8 mouse cellular contexts compared by ENCODE assay signal in genomic region chr19:3684957-3685580, GRCm38 (mm10). TPM values are rescaled to one million over a fixed set of nuclear protein-coding genes. Genes with fewer than 3 reads are reported as not detected.
DNase-seq lines count a peak whose midpoint lies in the region; ATAC-seq lines count a peak whose summit lies in the region.

No protein-coding gene starts in this region.

- peak overlapping the region; percentile 83 for H3K27ac ChIP-seq in kidney, embryonic 14.5 days (ENCODE audit: low read depth, low read length)
- H3K27ac ChIP-seq in embryonic facial prominence, embryonic 13.5 days = peak overlapping the region; percentile 92
- H3K27ac ChIP-seq in intestine, embryonic 16.5 days (ENCODE audit: low read length) = peak overlapping the region; percentile 90
- H3K27ac ChIP-seq in midbrain, embryonic 15.5 days = no peak overlapping the region

- WGBS in kidney, embryonic 14.5 days = 2% methylated on average over 11 of the region's 11 CpGs
- 2% methylated on average over 11 of the region's 11 CpGs for WGBS in embryonic facial prominence, embryonic 13.5 days
- WGBS in intestine, embryonic 16.5 days = 4% methylated on average over 11 of the region's 11 CpGs
- WGBS in midbrain, embryonic 15.5 days = 14% methylated on average over 11 of the region's 11 CpGs

- peak overlapping the region; percentile 98 for H3K4me3 ChIP-seq in kidney, embryonic 14.5 days (ENCODE audit: low read length)
- H3K4me3 ChIP-seq in embryonic facial prominence, embryonic 13.5 days = peak overlapping the region; percentile 96
- peak overlapping the region; percentile 96 for H3K4me3 ChIP-seq in intestine, embryonic 16.5 days (ENCODE audit: low read length)
- peak overlapping the region; percentile 64 for H3K4me3 ChIP-seq in midbrain, embryonic 15.5 days

- no peaks in the 10 kb centered on the region for H3K9me3 ChIP-seq in kidney, embryonic 14.5 days (ENCODE audit: control insufficient read depth, low read length)
- no peaks in the 10 kb centered on the region for H3K9me3 ChIP-seq in embryonic facial prominence, embryonic 13.5 days
- 0 out of 2 replicates have a peak, but pooled peaks cover 2% of the 10 kb centered on the region for H3K9me3 ChIP-seq in intestine, embryonic 16.5 days (ENCODE audit: control insufficient read depth, low read length)
- H3K9me3 ChIP-seq in midbrain, embryonic 15.5 days = no peaks in the 10 kb centered on the region

- peaks cover 54% of the 10 kb centered on the region for H3K4me1 ChIP-seq in kidney, embryonic 14.5 days (ENCODE audit: control insufficient read depth, insufficient read depth, low read length)
- peaks cover 65% of the 10 kb centered on the region for H3K4me1 ChIP-seq in embryonic facial prominence, embryonic 13.5 days
- peaks cover 55% of the 10 kb centered on the region for H3K4me1 ChIP-seq in intestine, embryonic 16.5 days (ENCODE audit: control insufficient read depth, insufficient read depth, low read length)
- H3K4me1 ChIP-seq in midbrain, embryonic 15.5 days = peaks cover 32% of the 10 kb centered on the region

- no peak for DNase-seq in kidney, postnatal 25 days
- no peak for DNase-seq in spleen, postnatal 36 days (ENCODE audit: low spot score in 2 of 2)
- DNase-seq in spleen, postnatal 4 days (ENCODE audit: low spot score in 2 of 2) = no peak
- DNase-seq in cerebellum, postnatal 25 days = no peak

- H3K36me3 ChIP-seq in kidney, embryonic 14.5 days (ENCODE audit: control insufficient read depth, insufficient read depth, low read length) = no peaks in the 10 kb centered on the region
- H3K36me3 ChIP-seq in embryonic facial prominence, embryonic 13.5 days = no peaks in the 10 kb centered on the region
- H3K36me3 ChIP-seq in intestine, embryonic 16.5 days (ENCODE audit: control insufficient read depth, insufficient read depth, low read length) = no peaks in the 10 kb centered on the region
- no peaks in the 10 kb centered on the region for H3K36me3 ChIP-seq in midbrain, embryonic 15.5 days (replicated peaks)

- ATAC-seq in kidney, embryonic 14.5 days (ENCODE audit: low FRiP score, low TSS enrichment) = no peak
- ATAC-seq in embryonic facial prominence, embryonic 13.5 days (ENCODE audit: insufficient number of reproducible peaks, insufficient read depth, low FRiP score, low TSS enrichment, low read depth) = no peak
- ATAC-seq in intestine, embryonic 16.5 days = 0 out of 2 replicates have a peak, but pooled peaks have one; percentile 14
- no peak for ATAC-seq in midbrain, embryonic 15.5 days (replicated peaks)

- H3K9ac ChIP-seq in kidney, embryonic 14.5 days (ENCODE audit: low read depth, low read length) = peak overlapping the region; percentile 98
- H3K9ac ChIP-seq in embryonic facial prominence, embryonic 13.5 days = peak overlapping the region; percentile 99
- peak overlapping the region; percentile 97 for H3K9ac ChIP-seq in intestine, embryonic 16.5 days (ENCODE audit: low read depth, low read length)
- H3K9ac ChIP-seq in midbrain, embryonic 15.5 days = no peak overlapping the region; the same call in 1 of the 2 replicates

- peak overlapping the region; percentile 99 for H3K4me2 ChIP-seq in kidney, embryonic 14.5 days (replicated peaks; ENCODE audit: low read depth, low read length)
- peak overlapping the region; percentile 97 for H3K4me2 ChIP-seq in embryonic facial prominence, embryonic 13.5 days
- peak overlapping the region; percentile 96 for H3K4me2 ChIP-seq in intestine, embryonic 16.5 days (ENCODE audit: low read depth, low read length)
- H3K4me2 ChIP-seq in midbrain, embryonic 15.5 days = peak overlapping the region; percentile 96

- H3K27me3 ChIP-seq in kidney, embryonic 14.5 days (ENCODE audit: control insufficient read depth, insufficient read depth, low read length) = no peaks in the 10 kb centered on the region
- no peaks in the 10 kb centered on the region for H3K27me3 ChIP-seq in embryonic facial prominence, embryonic 13.5 days
- no peaks in the 10 kb centered on the region for H3K27me3 ChIP-seq in intestine, embryonic 16.5 days (replicated peaks; ENCODE audit: control insufficient read depth, insufficient read depth, low read length)
- 0 out of 2 replicates have a peak, but pooled peaks cover 8% of the 10 kb centered on the region for H3K27me3 ChIP-seq in midbrain, embryonic 15.5 days (replicated peaks)

RNA-seq across cellular contexts. Expression of gene Lrp5, which starts 1.3 kb away (rescaled TPM):
- polyA plus RNA-seq in kidney, embryonic 14.5 days (2014; fragmentation: Nextera tagmentation; extraction: Ambion mirVana) = 7.7 and 10.1 TPM in 2 replicates
- polyA plus RNA-seq in embryonic facial prominence, embryonic 13.5 days (2015; fragmentation: Nextera tagmentation; extraction: Ambion mirVana) = 7.3 and 7.9 TPM in 2 replicates
- 4.2 and 4.4 TPM in 2 replicates for polyA plus RNA-seq in intestine, embryonic 16.5 days (2015; fragmentation: Nextera tagmentation; extraction: Ambion mirVana)
- polyA plus RNA-seq in midbrain, embryonic 15.5 days (2015; fragmentation: Nextera tagmentation; extraction: Ambion mirVana) = 1.1 and 1.4 TPM in 2 replicates

RNA-seq across cellular contexts. Expression of gene 1810055G02Rik, which starts 23.0 kb away (rescaled TPM):
- 33.7 and 38.6 TPM in 2 replicates for polyA plus RNA-seq in kidney, embryonic 14.5 days (2014; fragmentation: Nextera tagmentation; extraction: Ambion mirVana)
- 47.5 and 47.6 TPM in 2 replicates for polyA plus RNA-seq in embryonic facial prominence, embryonic 13.5 days (2015; fragmentation: Nextera tagmentation; extraction: Ambion mirVana)
- 53.8 and 65.6 TPM in 2 replicates for polyA plus RNA-seq in intestine, embryonic 16.5 days (2015; fragmentation: Nextera tagmentation; extraction: Ambion mirVana)
- 34.6 and 35.9 TPM in 2 replicates for polyA plus RNA-seq in midbrain, embryonic 15.5 days (2015; fragmentation: Nextera tagmentation; extraction: Ambion mirVana)
